Mouse (Mus musculus) small intestine, adult 2 months (tissue): Measurements from ENCODE around the gene Ddx18.

Experiments used
- CTCF ChIP-seq: fragments of 200-500 bp; IDR thresholded peaks from 2 replicates; pipeline ENCODE4 v1.5.1; 2012; ENCODE audit warnings: low read depth, mild to moderate bottlenecking, control low read depth, inconsistent platforms, low read length, moderate library complexity, mixed read lengths; ENCODE audit not compliant: insufficient replicate concordance, insufficient read length; ENCODE audit errors: extremely low read depth
- POLR2A ChIP-seq: fragments of 200-500 bp; IDR thresholded peaks from 2 replicates; pipeline ENCODE4 v1.6.1; 2012; ENCODE audit warnings: low read depth, mild to moderate bottlenecking, control low read depth, inconsistent platforms, low read length, moderate library complexity

- TF ChIP-seq POLR2A = no peak
- TF ChIP-seq CTCF = no peak
Measured at GRCm38 (mm10) chr1:121601893-121602292, 34.1 kb upstream of the Ddx18 start.
